Mouse (Mus musculus): Measurements from ENCODE around the gene Gm6351.
"Not testable (repeated sequence)": the region's sequence is repeated elsewhere in the genome, so short reads cannot be mapped to it uniquely, and the experiment has no call there.

The Gm6351 gene

DNA sequence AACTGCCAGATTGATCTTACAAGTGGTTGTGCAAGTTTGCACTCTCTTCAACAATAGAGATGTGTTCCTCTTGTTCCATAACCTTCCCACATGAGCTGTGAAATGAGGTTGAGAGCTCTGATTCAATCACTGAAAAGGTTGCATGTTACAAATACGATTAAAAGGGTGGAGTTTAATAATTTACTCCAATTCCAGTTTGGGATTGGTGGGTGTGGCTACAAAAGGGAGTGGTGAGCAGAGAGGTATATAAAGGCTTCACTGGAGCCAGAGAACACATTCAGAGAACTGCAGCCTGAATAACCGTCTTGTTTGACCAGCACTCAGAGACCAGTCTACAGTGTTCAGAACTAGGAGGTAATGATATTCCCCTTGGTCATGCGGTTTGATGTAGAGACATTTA lies at the start of gene Gm6351:
TSS of gene Gm6351 (plus strand) at position 301 of the 400 bp plus-strand sequence.
- DNase-seq, result not testable (repeated sequence)

DNA sequence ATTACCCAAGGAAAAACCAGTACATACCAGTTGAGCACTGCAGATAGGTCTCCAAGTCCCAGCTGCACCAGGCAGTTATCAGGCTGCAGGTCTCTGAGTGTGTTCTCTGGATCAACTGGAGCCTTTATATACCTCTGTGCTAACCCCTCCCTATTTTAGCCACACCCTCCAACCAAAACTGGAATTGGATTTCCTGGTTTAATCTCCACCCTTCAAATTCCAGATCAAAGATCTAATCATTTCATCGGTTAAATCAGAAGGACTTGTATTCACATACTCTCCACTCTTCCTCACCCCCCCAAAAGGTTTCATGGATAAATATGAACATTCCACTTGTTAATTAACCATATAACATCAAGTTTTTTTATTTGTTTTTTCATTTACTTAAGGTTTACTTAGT lies 5.7 kb upstream of the Gm6351 start, which contains the start of gene BC061212:
TSS of gene BC061212 (minus strand) at position 101 of the 400 bp plus-strand sequence.
- DNase-seq, result not testable (repeated sequence)

Measured in cerebellum, postnatal 25 days (tissue).